Mouse (Mus musculus): ENCODE results near the gene 0610040J01Rik.

DNA sequence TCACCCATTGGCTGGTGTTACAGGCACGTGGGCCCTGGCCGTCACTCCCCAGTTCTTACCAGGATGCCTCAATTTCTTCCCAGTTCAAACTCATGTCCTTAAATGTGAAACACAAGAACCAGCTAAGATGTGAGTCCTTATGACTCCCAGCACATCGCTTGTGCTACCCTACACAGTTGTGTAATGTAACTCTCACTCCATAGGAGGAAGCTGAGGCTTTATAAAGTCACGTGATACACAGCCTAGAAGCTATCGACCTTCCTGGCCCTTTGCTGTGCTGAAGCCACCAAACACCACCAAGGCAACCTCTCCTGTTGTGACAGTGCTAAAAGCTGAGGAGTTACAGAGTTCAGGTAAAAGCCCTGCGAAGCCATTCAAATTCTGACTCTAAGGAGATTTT is 123.4 kb downstream of the 0610040J01Rik start:
- no peak for TF ChIP-seq CTCF (IDR thresholded peaks at IDR 0.05; ENCODE audit: low read depth, low read length)
- TF ChIP-seq POLR2AphosphoS5 (IDR thresholded peaks at IDR 0.05; ENCODE audit: insufficient replicate concordance, low read depth, low read length) = no peak
- no peak for TF ChIP-seq GATA2 (IDR thresholded peaks at IDR 0.05; ENCODE audit: borderline replicate concordance, low read depth, low read length)
- TF ChIP-seq TAL1 (conservative IDR thresholded peaks at IDR 0.05; ENCODE audit: low read depth, low read length) = no peak
- no peak for TF ChIP-seq GATA1 (IDR thresholded peaks at IDR 0.05; ENCODE audit: borderline replicate concordance, low read length)

Data from G1E (cell line).